Mouse (Mus musculus) large intestine, adult 2 months (tissue): ENCODE results near the gene Pyy. TPM values are rescaled to one million over a fixed set of nuclear protein-coding genes. Genes with fewer than 3 reads are reported as not detected.

Source experiments
- polyA plus RNA-seq: library from polyadenylated mRNA; depleted of rRNA; stranded (reverse); fragments of >200 nt; gene quantifications from 2 replicates; pipeline ENCODE4 v1.2.3, GENCODE M21; 2012; rRNA removed

Gene Pyy
- polyA plus RNA-seq, 1 experiment: 536 TPM

Other genes with a start within 250 kb of the Pyy start
- 1.6 and 1.8 TPM in 2 replicates for gene Meox1, start 213.5 kb downstream of the Pyy start, polyA plus RNA-seq
- gene Sost, start 140.8 kb downstream of the Pyy start, polyA plus RNA-seq: not detected in 2 replicates
- not detected in 2 replicates for gene Cfap97d1, start 123.6 kb downstream of the Pyy start, polyA plus RNA-seq
- gene Dusp3, start 120.8 kb downstream of the Pyy start, polyA plus RNA-seq: 19.2 and 32.9 TPM in 2 replicates
- 2.4 and 2.9 TPM in 2 replicates for gene Mpp3, start 79.4 kb downstream of the Pyy start, polyA plus RNA-seq
- gene Cd300lg, start 66.3 kb downstream of the Pyy start, polyA plus RNA-seq: 4.0 and 6.0 TPM in 2 replicates
- 1.8 and 2.1 TPM in 2 replicates for gene Mpp2, start 19.3 kb downstream of the Pyy start, polyA plus RNA-seq
- 2.7 TPM in 1 of 2 replicates, not detected in the other for gene Ppy, start 6.5 kb downstream of the Pyy start, polyA plus RNA-seq
- 48.7 and 73.1 TPM in 2 replicates for gene Nags, start 37.7 kb upstream of the Pyy start, polyA plus RNA-seq
- 15.9 and 16.7 TPM in 2 replicates for gene Tmem101, start 48.6 kb upstream of the Pyy start, polyA plus RNA-seq
- 33.9 and 45.9 TPM in 2 replicates for gene Lsm12, start 77.5 kb upstream of the Pyy start, polyA plus RNA-seq
- gene G6pc3, start 81.8 kb upstream of the Pyy start, polyA plus RNA-seq: 72.0 and 72.6 TPM in 2 replicates
- gene Hdac5, start 122.3 kb upstream of the Pyy start, polyA plus RNA-seq: 30.3 TPM in 2 replicates
- gene BC030867, start 141.1 kb upstream of the Pyy start, polyA plus RNA-seq: 7.2 and 9.3 TPM in 2 replicates
- 0.47 and 0.55 TPM in 2 replicates for gene Asb16, start 160.9 kb upstream of the Pyy start, polyA plus RNA-seq
- 54.5 and 65.4 TPM in 2 replicates for gene Tmub2, start 177.1 kb upstream of the Pyy start, polyA plus RNA-seq
- gene Atxn7l3, start 188.8 kb upstream of the Pyy start, polyA plus RNA-seq: 32.7 and 33.6 TPM in 2 replicates
- 22.0 and 22.5 TPM in 2 replicates for gene Ubtf, start 211.9 kb upstream of the Pyy start, polyA plus RNA-seq